Mouse (Mus musculus) liver, postnatal 0 days (tissue): Measurements from ENCODE around the gene Rin2. TPM values are rescaled to one million over a fixed set of nuclear protein-coding genes. Genes with fewer than 3 reads are reported as not detected.
A peak's percentile ranks its signal among the peaks of the same experiment; 100 is the strongest.

Source experiments
- ATAC-seq: fragments of 200-750 bp; cut with Nextera tagmentation; 2 replicates; pipeline ENCODE4 v1.8.0; 2017; ENCODE audit warnings: mild to moderate bottlenecking, moderate library complexity
- DNase-seq: peaks from one replicate; pipeline ENCODE4 v3.0.0-alpha.2; 2016
- H3K27ac ChIP-seq: fragments of 300-500 bp; sonication (generic); 2 replicates; pipeline ENCODE4 v1.5.1; 2014; ENCODE audit warnings: antibody characterized with exemption, moderate library complexity, mild to moderate bottlenecking, low read depth
- H3K27me3 ChIP-seq: fragments of 300-500 bp; sonication (generic); 2 replicates; pipeline ENCODE4 v1.6.1; 2014; ENCODE audit warnings: low read length, control low read depth, mixed read lengths; ENCODE audit not compliant: insufficient read depth
- H3K36me3 ChIP-seq: fragments of 300-500 bp; sonication (generic); replicated peaks from 2 replicates; pipeline ENCODE4 v1.6.1; 2014; ENCODE audit warnings: mild to moderate bottlenecking, control low read depth, low read length, moderate library complexity, mixed read lengths; ENCODE audit not compliant: insufficient read depth
- H3K4me1 ChIP-seq: fragments of 300-500 bp; sonication (generic); 2 replicates; pipeline ENCODE4 v1.6.1; 2014; ENCODE audit warnings: antibody characterized with exemption, mild to moderate bottlenecking, control low read depth; ENCODE audit not compliant: insufficient read depth
- H3K4me2 ChIP-seq: fragments of 300-500 bp; sonication (generic); 2 replicates; pipeline ENCODE4 v1.6.1; 2014; ENCODE audit warnings: low read depth, mild to moderate bottlenecking, low read length, moderate library complexity, mixed read lengths
- H3K4me3 ChIP-seq: fragments of 300-500 bp; sonication (generic); 2 replicates; pipeline ENCODE4 v1.5.1; 2014; ENCODE audit warnings: low read depth, low read length
- H3K9ac ChIP-seq: fragments of 300-500 bp; sonication (generic); replicated peaks from 2 replicates; pipeline ENCODE4 v1.6.1; 2014; ENCODE audit warnings: mild to moderate bottlenecking, moderate library complexity
- H3K9me3 ChIP-seq: fragments of 300-500 bp; sonication (generic); 2 replicates; pipeline ENCODE4 v1.6.1; 2016; ENCODE audit warnings: mild to moderate bottlenecking, control low read depth, low read length, mixed read lengths
- CTCF ChIP-seq: sonication (generic); IDR thresholded peaks from 2 replicates; pipeline ENCODE4 v1.5.1; 2016; ENCODE audit warnings: antibody characterized with exemption, low read depth
- EP300 ChIP-seq: IDR thresholded peaks from 2 replicates; pipeline ENCODE4 v1.6.1; 2016; ENCODE audit warnings: antibody characterized with exemption, low read depth, mild to moderate bottlenecking
- WGBS: fragments of 180-500 bp; shearing (Covaris S2); extraction: QIAGEN DNeasy Blood & Tissue Kit; methylation state at CpG from one replicate; pipeline ENCODE4 v1.1.7; 2014; ENCODE audit not compliant: insufficient replicate concordance; 5-methylcytosine and 5-hydroxymethylcytosine counted together
- polyA plus RNA-seq: library from polyadenylated mRNA; unstranded; fragments of >200 nt; fragmentation: Nextera tagmentation; extraction: Ambion mirVana; gene quantifications from 2 replicates; pipeline ENCODE4 v1.2.1, GENCODE M21; 2015

Rin2 gene
- polyA plus RNA-seq, 1 experiment from 2014 or later = 5.0 TPM

DNA sequence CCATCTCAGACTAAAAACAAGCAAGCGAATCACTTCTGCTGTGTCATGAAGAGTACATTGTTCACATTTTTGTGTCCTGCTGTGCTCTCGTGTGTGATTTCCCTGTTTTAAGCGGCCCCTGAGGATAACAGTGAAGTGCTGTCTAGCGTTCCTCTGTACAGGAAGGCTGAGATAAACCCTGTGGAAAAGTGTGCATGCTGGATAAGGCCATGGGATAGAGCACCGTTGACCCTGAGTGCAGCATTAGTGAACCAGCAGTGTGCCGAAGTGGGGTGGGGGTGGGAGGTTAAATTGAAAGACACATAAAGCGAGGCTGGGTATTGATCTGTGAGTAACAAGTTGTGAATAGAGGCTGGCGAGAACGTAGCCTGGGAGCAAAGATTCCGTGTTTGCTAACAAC, 94.9 kb downstream of the Rin2 start:
- Histone ChIP-seq H3K4me1 (0 out of 2 replicates have a peak, but pooled peaks cover 5% of the 10 kb centered on the region), H3K4me3 (no peak overlapping the region), H3K4me2 (peak overlapping the region; percentile 7; the same call in 1 of the 2 replicates), H3K9ac (no peak overlapping the region), H3K36me3 (no peaks in the 10 kb centered on the region; the same call in 1 of the 2 replicates), H3K9me3 (no peaks in the 10 kb centered on the region), H3K27me3 (no peaks in the 10 kb centered on the region), H3K27ac (no peak overlapping the region)
- 44% methylated on average over 10 of the region's 10 CpGs for WGBS
- ATAC-seq (peak; percentile 47; the same call in 1 of the 2 replicates), DNase-seq (no peak)
- TF ChIP-seq CTCF = no peak
- no peak for TF ChIP-seq EP300

- Histone ChIP-seq H3K27me3 (no peaks in the 10 kb centered on the region), H3K36me3 (no peaks in the 10 kb centered on the region; the same call in 1 of the 2 replicates), H3K4me1 (0 out of 2 replicates have a peak, but pooled peaks cover 5% of the 10 kb centered on the region), H3K9me3 (no peaks in the 10 kb centered on the region), H3K4me3 (no peak overlapping the region), H3K9ac (no peak overlapping the region; the same call in 1 of the 2 replicates), H3K4me2 (no peak overlapping the region), H3K27ac (no peak overlapping the region)
- no peak for TF ChIP-seq CTCF
- no peak for TF ChIP-seq EP300
- no peak for DNase-seq
- ATAC-seq = no peak
- WGBS = 76% methylated on average over 7 of the region's 7 CpGs
These were observed 95.9 kb downstream of the Rin2 start for GRCm38 (mm10) chr2:145770730-145771536.

DNA sequence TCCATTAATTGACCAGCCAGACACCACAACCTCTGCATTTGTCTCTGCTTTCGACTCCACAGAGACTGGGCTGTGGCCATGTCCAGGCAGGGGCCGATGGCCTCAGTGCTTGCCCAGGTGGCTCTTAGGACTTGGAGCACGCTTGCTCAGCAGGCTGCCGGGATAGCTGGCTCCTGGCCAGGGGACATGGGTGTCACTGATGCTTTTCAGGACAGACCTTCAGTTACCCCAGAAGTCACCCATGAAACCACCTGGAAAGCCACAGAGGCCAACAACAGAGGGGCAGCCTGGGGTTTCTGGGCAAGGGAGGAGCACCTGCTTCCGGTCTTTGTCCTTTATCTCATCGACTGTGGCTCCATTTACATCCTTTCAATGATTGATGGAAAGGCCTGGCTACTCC, 108.2 kb downstream of the Rin2 start:
- Histone ChIP-seq H3K27ac (no peak overlapping the region), H3K4me3 (no peak overlapping the region), H3K27me3 (no peaks in the 10 kb centered on the region), H3K9ac (no peak overlapping the region), H3K4me2 (no peak overlapping the region), H3K9me3 (no peaks in the 10 kb centered on the region), H3K36me3 (no peaks in the 10 kb centered on the region), H3K4me1 (peaks cover 7% of the 10 kb centered on the region; the same call in 1 of the 2 replicates)
- ATAC-seq (no peak), DNase-seq (peak; percentile 47)
- WGBS = 26% methylated on average over 6 of the region's 6 CpGs
- TF ChIP-seq EP300 (no peak), CTCF (no peak)

DNA sequence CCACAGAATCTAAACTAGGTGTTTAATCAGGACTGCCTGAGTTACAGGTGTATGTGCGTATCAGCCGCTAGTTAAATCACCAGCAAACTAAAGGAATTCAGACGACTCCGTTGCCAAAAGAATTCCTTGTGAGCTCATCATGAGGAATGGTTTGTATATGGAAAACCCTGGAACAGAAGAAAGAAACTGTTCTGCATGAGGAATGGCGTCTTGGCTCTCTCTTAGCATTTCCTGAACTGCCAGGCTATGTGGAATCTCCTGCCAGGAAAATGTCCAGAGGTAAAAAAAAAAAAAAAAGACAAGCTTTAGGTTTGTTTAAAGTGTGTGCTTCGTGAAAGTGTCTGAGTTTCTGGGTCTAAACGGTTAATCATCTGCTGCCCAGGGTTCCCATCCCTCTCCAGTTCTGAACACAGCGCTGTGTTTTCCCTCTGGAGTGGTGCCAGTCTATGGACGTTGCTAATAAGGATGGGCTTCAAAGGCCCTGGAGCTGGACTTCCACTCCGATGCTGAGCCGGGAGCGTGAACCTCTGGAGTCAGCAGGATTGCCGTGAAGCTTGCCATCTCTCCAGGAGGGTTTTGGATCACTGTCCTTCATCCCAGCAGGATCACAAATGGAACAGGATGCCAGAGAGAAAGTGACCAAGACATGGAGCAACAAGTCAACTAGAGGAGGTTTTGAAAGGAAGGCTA, 109.4 kb downstream of the Rin2 start:
- WGBS = 69% methylated on average over 13 of the region's 13 CpGs

DNA sequence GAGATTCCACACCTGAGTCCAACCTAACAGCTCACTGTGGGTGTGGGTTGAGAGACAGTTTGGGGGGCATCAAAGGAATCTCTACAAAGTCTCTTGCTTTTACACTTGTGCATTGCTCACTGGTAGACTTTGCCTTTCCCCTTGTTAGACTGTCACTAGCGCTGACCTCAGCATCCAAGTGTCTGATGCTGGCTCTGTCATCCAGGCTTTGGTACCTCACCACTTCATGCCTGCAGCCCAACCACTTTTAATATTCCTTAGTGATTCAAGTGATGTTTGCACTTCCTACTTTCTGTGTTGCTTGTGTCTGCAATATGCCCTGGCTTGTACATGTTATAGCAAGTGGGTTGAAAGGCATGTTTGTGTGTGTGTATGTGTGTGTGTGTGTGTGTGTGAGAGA, 109.9 kb downstream of the Rin2 start:
- TF ChIP-seq CTCF = no peak
- no peak for TF ChIP-seq EP300
- peaks cover 7% of the 10 kb centered on the region; the same call in 1 of the 2 replicates for H3K4me1 ChIP-seq
- H3K4me2 ChIP-seq = no peak overlapping the region
- DNase-seq = no peak
- H3K9me3 ChIP-seq = no peaks in the 10 kb centered on the region
- H3K36me3 ChIP-seq = no peaks in the 10 kb centered on the region
- no peak overlapping the region for H3K9ac ChIP-seq
- ATAC-seq = no peak
- WGBS = 70% methylated on average over 1 of the region's 1 CpGs
- H3K4me3 ChIP-seq = no peak overlapping the region
- H3K27ac ChIP-seq = no peak overlapping the region
- H3K27me3 ChIP-seq = no peaks in the 10 kb centered on the region

More for the DNA sequence above, 109.4 kb downstream of the Rin2 start:
- no peak overlapping the region for H3K9ac ChIP-seq
- no peaks in the 10 kb centered on the region for H3K9me3 ChIP-seq
- no peak for TF ChIP-seq CTCF
- TF ChIP-seq EP300 = no peak
- no peak overlapping the region for H3K4me2 ChIP-seq
- peaks cover 7% of the 10 kb centered on the region; the same call in 1 of the 2 replicates for H3K4me1 ChIP-seq
- no peak overlapping the region for H3K4me3 ChIP-seq
- H3K36me3 ChIP-seq = no peaks in the 10 kb centered on the region
- DNase-seq = no peak
- H3K27me3 ChIP-seq = no peaks in the 10 kb centered on the region
- H3K27ac ChIP-seq = no peak overlapping the region
- no peak for ATAC-seq
